ENCODE assay signal across 10 mouse cellular contexts in genomic region chr7:98556767-98557394, GRCm38 (mm10).
"Had no signal": no experiment of that assay in that cellular context is flagged by ENCODE, and none has a peak within 500 bp of the region (broad histone marks: within the 10 kb centered on the region; RNA-seq: fewer than 3 reads in every experiment).

No protein-coding gene starts in this region.

- ATAC-seq: intestine, embryonic 16.5 days; liver, postnatal 0 days; lung, postnatal 0 days; midbrain, embryonic 13.5 days had no signal

- DNase-seq: kidney, adult 18-20 months; kidney, adult 9 months; kidney, postnatal 14 days; kidney, postnatal 4 days; left cerebral cortex, postnatal 4 days; liver, postnatal 0 days; lung, embryonic 14.5 days had no signal
